Mouse (Mus musculus): Measurements from ENCODE around the gene Ckm. TPM values are rescaled to one million over a fixed set of nuclear protein-coding genes. Genes with fewer than 3 reads are reported as not detected.

Gene Ckm
- total and polyA plus RNA-seq, 3 experiments = 0.08 to 0.47 TPM; not detected in 1

DNA sequence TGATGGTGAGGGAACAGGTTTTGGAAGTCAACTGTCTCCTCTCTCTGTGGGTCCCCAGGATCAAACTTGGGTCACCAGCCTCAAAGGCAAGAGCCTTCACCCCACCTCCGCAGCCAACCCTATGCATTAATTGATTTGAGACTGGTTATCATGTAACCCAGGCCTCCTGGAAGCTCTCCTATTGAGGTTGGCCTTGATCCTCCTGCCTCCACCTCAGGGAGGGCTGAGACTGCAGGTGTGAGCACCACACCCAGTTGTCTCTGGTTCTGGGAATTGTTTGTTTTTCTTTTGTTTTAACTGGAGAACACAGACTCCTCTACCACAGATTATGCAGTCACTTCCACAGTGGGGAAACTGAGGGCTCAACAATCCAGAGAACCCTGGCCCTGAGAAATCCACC, 55.9 kb downstream of the Ckm start:
- dilution Hi-C loops (cut with MboI; ENCODE audit: extremely low pct_ligation_motif_present, extremely low pct_unique_long_range_greater_than_20kb, low sequenced_read_pairs) (no loop called here), in situ Hi-C loops (cut with MboI; ENCODE audit: low pct_ligation_motif_present, low pct_unique_long_range_greater_than_20kb, low sequenced_read_pairs) (no loop called here)
- Histone ChIP-seq H3K4me2 (ENCODE audit: insufficient read depth, low read depth, poor library complexity, severe bottlenecking) (no peak overlapping the region), H3K36me3 (replicated peaks in 1 of 2; ENCODE audit: control insufficient read depth in 1 of 2, insufficient read depth in 1 of 2, low read length in 1 of 2) (peaks cover 0 to 14% of the 10 kb centered on the region in 2 experiments), H3K4me1 (ENCODE audit: control insufficient read depth in 1 of 2, insufficient read depth in 2 of 2) (peaks cover 5 to 27% of the 10 kb centered on the region in 2 experiments), H3K9ac (ENCODE audit: insufficient read depth, low read depth) (no peak overlapping the region), H3K4me3 (replicated peaks in 1 of 3; ENCODE audit: low read depth in 2 of 3, low read length in 2 of 3, poor library complexity in 1 of 3) (no peak overlapping the region), H3K27ac (ENCODE audit: insufficient read depth, low read depth) (no peak overlapping the region), H3K79me2 (replicated peaks; ENCODE audit: control insufficient read depth, extremely low read depth, insufficient read depth, poor library complexity, severe bottlenecking) (no peaks in the 10 kb centered on the region), H3K9me3 (replicated peaks; ENCODE audit: low read length) (no peaks in the 10 kb centered on the region), H3K27me3 (replicated peaks) (peaks cover 26% of the 10 kb centered on the region)
- no peak for DNase-seq (ENCODE audit: extremely low read depth)
- no peak for TF ChIP-seq ZNF384 (IDR thresholded peaks at IDR 0.05; ENCODE audit: low read depth, low read length)
- TF ChIP-seq CHD1 (IDR thresholded peaks at IDR 0.05; ENCODE audit: low read depth, low read length) = no peak
- no peak for TF ChIP-seq TCF12 (IDR thresholded peaks at IDR 0.05; ENCODE audit: low read depth, low read length)
- TF ChIP-seq USF2 (conservative IDR thresholded peaks at IDR 0.05; ENCODE audit: low read depth, low read length) = no peak
- no peak for TF ChIP-seq ETS1 (conservative IDR thresholded peaks at IDR 0.05; ENCODE audit: low read depth, low read length)
- TF ChIP-seq POLR2A (IDR thresholded peaks at IDR 0.05; ENCODE audit: low read depth, low read length) = no peak
- no peak for TF ChIP-seq MXI1 (IDR thresholded peaks at IDR 0.05; ENCODE audit: low read depth, low read length)

DNA sequence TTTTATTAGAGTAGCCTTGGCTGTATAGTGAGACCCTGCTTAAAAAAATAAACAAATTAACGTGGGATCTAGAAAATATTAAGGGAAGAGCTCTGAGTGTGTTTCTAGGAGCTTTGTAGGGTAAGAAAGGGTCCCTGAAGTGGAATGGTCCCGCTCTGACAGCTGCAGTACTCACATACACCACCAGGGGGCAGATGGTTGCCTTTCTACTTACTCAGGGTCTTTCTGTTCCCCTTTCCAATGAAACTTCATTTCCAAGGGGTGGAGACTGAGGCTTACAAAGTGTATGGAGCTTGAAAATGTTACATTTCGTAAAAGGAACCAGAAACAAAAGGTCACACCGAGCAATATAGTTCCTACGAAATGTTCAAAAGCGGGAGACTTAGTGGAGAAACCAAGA, 56.9 kb downstream of the Ckm start:
- Histone ChIP-seq H3K9ac (ENCODE audit: insufficient read depth, low read depth) (no peak overlapping the region), H3K4me1 (ENCODE audit: control insufficient read depth in 1 of 2, insufficient read depth in 2 of 2) (peaks cover 5 to 26% of the 10 kb centered on the region in 2 experiments), H3K4me3 (replicated peaks in 1 of 3; ENCODE audit: low read depth in 2 of 3, low read length in 2 of 3, poor library complexity in 1 of 3) (no peak overlapping the region), H3K79me2 (replicated peaks; ENCODE audit: control insufficient read depth, extremely low read depth, insufficient read depth, poor library complexity, severe bottlenecking) (no peaks in the 10 kb centered on the region), H3K27me3 (replicated peaks) (peaks cover 35% of the 10 kb centered on the region), H3K36me3 (replicated peaks in 1 of 2; ENCODE audit: control insufficient read depth in 1 of 2, insufficient read depth in 1 of 2, low read length in 1 of 2) (peaks cover 0 to 4% of the 10 kb centered on the region in 2 experiments), H3K9me3 (replicated peaks; ENCODE audit: low read length) (no peaks in the 10 kb centered on the region), H3K4me2 (ENCODE audit: insufficient read depth, low read depth, poor library complexity, severe bottlenecking) (0 out of 2 replicates have a peak overlapping the region, but pooled peaks have one; percentile 35), H3K27ac (ENCODE audit: insufficient read depth, low read depth) (no peak overlapping the region)
- TF ChIP-seq NRF1 (IDR thresholded peaks at IDR 0.05; ENCODE audit: low read depth, low read length) (no peak), IRF4 (IDR thresholded peaks at IDR 0.05; ENCODE audit: low read depth, low read length) (peak; percentile 86), E2F4 (IDR thresholded peaks at IDR 0.05; ENCODE audit: insufficient replicate concordance, low read depth, low read length) (no peak), MAFK (IDR thresholded peaks at IDR 0.05; ENCODE audit: insufficient replicate concordance, low read length) (0 out of 2 replicates have a peak, but pooled peaks have one; percentile 17), EP300 (IDR thresholded peaks at IDR 0.05; ENCODE audit: low read length) (peak; percentile 74), SMC3 (IDR thresholded peaks at IDR 0.05; ENCODE audit: low read depth, low read length) (peak; percentile 79), CTCF (conservative IDR thresholded peaks at IDR 0.05 in 1 of 2, IDR thresholded peaks at IDR 0.05 in 1 of 2; ENCODE audit: low read depth in 2 of 2, low read length in 2 of 2) (peak; percentile 87 to 98), RAD21 (IDR thresholded peaks at IDR 0.05; ENCODE audit: low read depth, low read length) (peak; percentile 65)
- DNase-seq (ENCODE audit: extremely low read depth) = peak; percentile 80
- dilution Hi-C loops (cut with MboI; ENCODE audit: extremely low pct_ligation_motif_present, extremely low pct_unique_long_range_greater_than_20kb, low sequenced_read_pairs) (no loop called here), in situ Hi-C loops (cut with MboI; ENCODE audit: low pct_ligation_motif_present, low pct_unique_long_range_greater_than_20kb, low sequenced_read_pairs) (no loop called here)

DNA sequence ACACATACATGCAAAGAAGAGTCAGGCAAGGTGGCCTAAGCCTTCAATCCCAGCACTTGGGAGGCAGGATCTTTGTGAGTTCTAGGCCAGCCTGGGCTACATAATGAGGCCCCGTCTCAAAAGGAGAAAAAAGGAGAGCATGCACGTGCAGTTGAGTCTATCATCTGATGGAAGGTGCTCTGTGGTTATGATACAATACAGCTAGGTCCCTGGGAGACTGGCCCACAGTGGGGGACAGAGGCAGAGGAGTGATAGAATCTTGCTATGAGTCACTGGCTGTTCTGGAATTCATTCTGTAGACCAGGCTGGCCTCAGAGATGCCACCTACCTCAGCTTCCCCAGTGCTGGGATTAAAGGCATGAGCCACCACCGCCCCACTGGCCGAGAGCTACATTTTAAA, 57.9 kb downstream of the Ckm start:
- Histone ChIP-seq H3K27ac (ENCODE audit: insufficient read depth, low read depth) (no peak overlapping the region), H3K9me3 (replicated peaks; ENCODE audit: low read length) (no peaks in the 10 kb centered on the region), H3K9ac (ENCODE audit: insufficient read depth, low read depth) (no peak overlapping the region), H3K4me1 (ENCODE audit: control insufficient read depth in 1 of 2, insufficient read depth in 2 of 2) (peaks cover 5 to 18% of the 10 kb centered on the region in 2 experiments), H3K4me3 (replicated peaks in 1 of 3; ENCODE audit: low read depth in 2 of 3, low read length in 2 of 3, poor library complexity in 1 of 3) (no peak overlapping the region), H3K36me3 (replicated peaks in 1 of 2; ENCODE audit: control insufficient read depth in 1 of 2, insufficient read depth in 1 of 2, low read length in 1 of 2) (no peaks in the 10 kb centered on the region), H3K4me2 (ENCODE audit: insufficient read depth, low read depth, poor library complexity, severe bottlenecking) (no peak overlapping the region), H3K27me3 (replicated peaks) (peaks cover 44% of the 10 kb centered on the region), H3K79me2 (replicated peaks; ENCODE audit: control insufficient read depth, extremely low read depth, insufficient read depth, poor library complexity, severe bottlenecking) (no peaks in the 10 kb centered on the region)
- in situ Hi-C loops (cut with MboI; ENCODE audit: low pct_ligation_motif_present, low pct_unique_long_range_greater_than_20kb, low sequenced_read_pairs) = no loop called here
- dilution Hi-C loops (cut with MboI; ENCODE audit: extremely low pct_ligation_motif_present, extremely low pct_unique_long_range_greater_than_20kb, low sequenced_read_pairs) = no loop called here
- no peak for DNase-seq (ENCODE audit: extremely low read depth)
- TF ChIP-seq MXI1 (IDR thresholded peaks at IDR 0.05; ENCODE audit: low read depth, low read length) (no peak), HCFC1 (IDR thresholded peaks at IDR 0.05; ENCODE audit: low read depth, low read length) (no peak), USF2 (conservative IDR thresholded peaks at IDR 0.05; ENCODE audit: low read depth, low read length) (no peak), BHLHE40 (IDR thresholded peaks at IDR 0.05; ENCODE audit: low read depth, low read length) (0 out of 2 replicates have a peak, but pooled peaks have one; percentile 25), CHD2 (IDR thresholded peaks at IDR 0.05; ENCODE audit: low read length) (no peak), RAD21 (IDR thresholded peaks at IDR 0.05; ENCODE audit: low read depth, low read length) (no peak), EP300 (IDR thresholded peaks at IDR 0.05; ENCODE audit: low read length) (no peak), IRF4 (IDR thresholded peaks at IDR 0.05; ENCODE audit: low read depth, low read length) (no peak)
